Mouse (Mus musculus) midbrain, postnatal 0 days (tissue): ENCODE measurements around the gene Pcbp4. TPM values are rescaled to one million over a fixed set of nuclear protein-coding genes. Genes with fewer than 3 reads are reported as not detected.
A peak's percentile ranks its signal among the peaks of the same experiment; 100 is the strongest.

Experiments used
- ATAC-seq: fragments of 200-750 bp; cut with Nextera tagmentation; 2 replicates; pipeline ENCODE4 v1.8.0; 2017; ENCODE audit warnings: moderate number of reproducible peaks, mild to moderate bottlenecking, moderate TSS enrichment, moderate library complexity; ENCODE audit not compliant: low FRiP score
- DNase-seq: peaks from one replicate; pipeline ENCODE4 v3.0.0-alpha.2; 2015; ENCODE audit warnings: low spot score
- H3K27ac ChIP-seq: fragments of 300-500 bp; sonication (generic); 2 replicates; pipeline ENCODE4 v1.5.1; 2014; ENCODE audit warnings: low read depth, mild to moderate bottlenecking, low read length, mixed read lengths
- H3K27me3 ChIP-seq: fragments of 300-500 bp; sonication (generic); 2 replicates; pipeline ENCODE4 v1.6.1; 2014; ENCODE audit warnings: low read length, control low read depth, mixed read lengths; ENCODE audit not compliant: insufficient read depth
- H3K36me3 ChIP-seq: fragments of 300-500 bp; sonication (generic); 2 replicates; pipeline ENCODE4 v1.6.1; 2014; ENCODE audit warnings: low read length, control low read depth, mixed read lengths; ENCODE audit not compliant: insufficient read depth
- H3K4me1 ChIP-seq: fragments of 300-500 bp; sonication (generic); 2 replicates; pipeline ENCODE4 v1.6.1; 2014; ENCODE audit warnings: mild to moderate bottlenecking, control low read depth, antibody characterized with exemption, low read length, mixed read lengths; ENCODE audit not compliant: insufficient read depth
- H3K4me2 ChIP-seq: fragments of 300-500 bp; sonication (generic); 2 replicates; pipeline ENCODE4 v1.6.1; 2014; ENCODE audit warnings: low read depth, mild to moderate bottlenecking, low read length, mixed read lengths; ENCODE audit not compliant: poor library complexity, severe bottlenecking
- H3K4me3 ChIP-seq: fragments of 300-500 bp; sonication (generic); 2 replicates; pipeline ENCODE4 v1.5.1; 2014; ENCODE audit warnings: low read depth, mild to moderate bottlenecking, low read length, moderate library complexity
- H3K9ac ChIP-seq: fragments of 300-500 bp; sonication (generic); replicated peaks from 2 replicates; pipeline ENCODE4 v1.6.1; 2014; ENCODE audit warnings: mild to moderate bottlenecking, low read length, moderate library complexity, mixed read lengths; ENCODE audit not compliant: poor library complexity, severe bottlenecking
- H3K9me3 ChIP-seq: fragments of 300-500 bp; sonication (generic); 2 replicates; pipeline ENCODE4 v1.6.1; 2016; ENCODE audit warnings: low read length, control low read depth
- CTCF ChIP-seq: IDR thresholded peaks from 2 replicates; pipeline ENCODE4 v1.5.1; 2016; ENCODE audit warnings: antibody characterized with exemption, mild to moderate bottlenecking
- WGBS: fragments of 180-500 bp; shearing (Covaris S2); extraction: QIAGEN DNeasy Blood & Tissue Kit; methylation state at CpG from one replicate; pipeline ENCODE4 v1.1.7; 2014; 5-methylcytosine and 5-hydroxymethylcytosine counted together
- polyA plus RNA-seq: library from polyadenylated mRNA; unstranded; fragments of >200 nt; fragmentation: Nextera tagmentation; extraction: Ambion mirVana; gene quantifications from 2 replicates; pipeline ENCODE4 v1.2.1, GENCODE M21; 2015
- total RNA-seq: library from RNA; depleted of rRNA; stranded (reverse); fragments of >200 nt; gene quantifications from 2 replicates; pipeline ENCODE4 v1.2.3, GENCODE M21; 2014

Gene Pcbp4
- total and polyA plus RNA-seq, 2 experiments from 2014 or later = 242 to 543 TPM

DNA sequence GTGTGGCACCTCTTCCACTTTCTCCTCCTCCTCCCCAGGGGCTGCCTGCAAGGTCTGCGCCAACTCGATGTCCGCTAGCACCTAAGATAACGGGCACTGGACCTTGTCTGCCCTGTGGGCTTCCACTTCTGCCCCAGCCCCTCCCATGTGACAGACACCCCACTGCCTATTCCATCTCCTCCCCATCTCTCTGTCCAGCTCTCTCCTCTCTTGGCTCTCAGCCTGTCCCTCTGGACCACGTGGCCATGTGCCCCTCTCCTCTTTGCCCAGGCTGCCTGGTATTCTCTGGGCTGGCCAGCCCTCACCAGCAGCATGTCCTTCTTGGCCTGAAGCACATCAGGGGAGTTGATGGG, 20.6 kb downstream of the Pcbp4 start:
- no peak for ATAC-seq
- Histone ChIP-seq H3K9me3 (no peaks in the 10 kb centered on the region), H3K27ac (no peak overlapping the region), H3K4me2 (no peak overlapping the region), H3K36me3 (no peaks in the 10 kb centered on the region), H3K27me3 (no peaks in the 10 kb centered on the region), H3K4me1 (peaks cover 5% of the 10 kb centered on the region; the same call in 1 of the 2 replicates), H3K4me3 (no peak overlapping the region), H3K9ac (no peak overlapping the region)
- WGBS = 78% methylated on average over 5 of the region's 5 CpGs
- DNase-seq = no peak
- TF ChIP-seq CTCF = no peak

DNA sequence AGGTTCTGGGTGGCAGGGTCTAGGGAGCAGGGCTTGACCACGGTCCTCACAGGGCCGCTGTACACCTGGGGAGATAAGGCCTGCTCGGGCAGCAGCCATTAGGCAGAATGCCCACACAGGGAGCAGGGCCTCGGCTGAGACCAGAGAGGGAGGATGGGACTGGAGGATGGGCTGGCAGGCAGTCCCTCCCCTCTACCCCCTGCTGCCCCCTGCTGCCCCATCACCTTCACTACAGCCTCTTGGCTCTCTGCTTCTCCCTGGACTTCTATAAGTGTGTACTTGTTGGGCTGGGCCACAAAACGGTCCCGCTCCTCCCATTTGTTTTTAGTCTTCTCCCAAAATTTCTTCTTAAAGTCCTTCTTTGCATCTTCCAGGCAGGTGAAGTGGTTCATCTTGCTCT, 21.4 kb downstream of the Pcbp4 start:
- WGBS = 9% methylated on average over 6 of the region's 6 CpGs
- no peak for ATAC-seq

DNA sequence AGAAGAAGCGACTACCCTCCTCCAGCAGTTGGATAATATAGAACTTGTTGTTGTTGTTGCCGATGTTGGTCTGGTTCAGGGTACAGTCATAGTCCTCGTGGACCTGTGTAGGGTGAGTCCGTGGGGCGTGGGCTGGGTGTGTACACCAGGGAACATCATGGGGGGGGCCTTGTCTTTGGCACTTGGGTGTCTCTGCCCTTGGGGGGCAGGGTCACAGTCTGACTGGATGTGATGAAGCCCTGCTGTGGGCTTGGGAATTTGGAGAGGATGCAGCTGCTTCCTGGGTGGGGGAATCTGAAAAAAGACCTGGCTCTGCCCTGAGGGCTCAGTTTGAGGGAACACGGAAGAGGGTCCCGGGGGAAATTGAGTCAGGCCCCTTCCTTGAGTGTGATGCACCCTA, 22.0 kb downstream of the Pcbp4 start:
- no peak for DNase-seq
- no peaks in the 10 kb centered on the region for H3K36me3 ChIP-seq
- TF ChIP-seq CTCF = no peak

More for the DNA sequence above, 21.4 kb downstream of the Pcbp4 start:
- Histone ChIP-seq H3K36me3 (no peaks in the 10 kb centered on the region), H3K9ac (no peak overlapping the region), H3K27me3 (no peaks in the 10 kb centered on the region), H3K27ac (no peak overlapping the region), H3K4me2 (no peak overlapping the region), H3K4me3 (no peak overlapping the region), H3K9me3 (no peaks in the 10 kb centered on the region), H3K4me1 (peaks cover 5% of the 10 kb centered on the region; the same call in 1 of the 2 replicates)
- TF ChIP-seq CTCF = peak; percentile 66
- DNase-seq = peak; percentile 59

DNA sequence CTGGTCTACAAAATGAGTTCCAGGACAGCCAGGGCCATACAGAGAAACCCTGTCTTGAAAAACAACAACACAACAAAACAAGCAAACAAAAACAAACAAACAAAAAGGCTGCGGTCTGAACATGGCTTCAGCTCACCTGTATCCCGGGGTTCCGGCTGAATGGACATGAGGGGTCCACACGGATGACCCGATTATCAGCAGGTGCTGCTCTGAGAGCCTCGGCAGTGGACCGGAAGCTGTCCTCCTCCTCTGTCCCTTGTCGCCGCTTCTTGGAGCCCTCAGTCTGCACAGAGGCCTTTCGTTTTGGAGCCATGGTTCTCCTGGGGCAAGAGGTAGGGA, 22.5 kb downstream of the Pcbp4 start, which contains the start of gene Rrp9:
Rrp9 (plus strand) TSS at position 301 of the 339 bp plus-strand sequence.
- no peak for TF ChIP-seq CTCF
- DNase-seq (no peak), ATAC-seq (no peak)
- H3K36me3 ChIP-seq = 0 out of 2 replicates have a peak, but pooled peaks cover under 1% of the 10 kb centered on the region
- 93% methylated on average over 10 of the region's 10 CpGs for WGBS
- H3K4me3 ChIP-seq = no peak within 1 kb of the TSS; the same call in 1 of the 2 replicates
- H3K9me3 ChIP-seq = no peaks in the 10 kb centered on the region
- H3K9ac ChIP-seq = no peak within 1 kb of the TSS
- no peaks in the 10 kb centered on the region for H3K27me3 ChIP-seq
- H3K4me1 ChIP-seq = peaks cover 5% of the 10 kb centered on the region; the same call in 1 of the 2 replicates
- peak within 1 kb of the TSS; percentile 19 for H3K4me2 ChIP-seq
- peak within 1 kb of the TSS; percentile 12 for H3K27ac ChIP-seq

More for the DNA sequence above, 22.0 kb downstream of the Pcbp4 start:
- H3K4me2 ChIP-seq = no peak overlapping the region
- no peak overlapping the region for H3K9ac ChIP-seq
- H3K27ac ChIP-seq = no peak overlapping the region
- no peak for ATAC-seq
- no peaks in the 10 kb centered on the region for H3K9me3 ChIP-seq
- peaks cover 5% of the 10 kb centered on the region; the same call in 1 of the 2 replicates for H3K4me1 ChIP-seq
- H3K27me3 ChIP-seq = no peaks in the 10 kb centered on the region
- H3K4me3 ChIP-seq = no peak overlapping the region
- 62% methylated on average over 7 of the region's 7 CpGs for WGBS

DNA sequence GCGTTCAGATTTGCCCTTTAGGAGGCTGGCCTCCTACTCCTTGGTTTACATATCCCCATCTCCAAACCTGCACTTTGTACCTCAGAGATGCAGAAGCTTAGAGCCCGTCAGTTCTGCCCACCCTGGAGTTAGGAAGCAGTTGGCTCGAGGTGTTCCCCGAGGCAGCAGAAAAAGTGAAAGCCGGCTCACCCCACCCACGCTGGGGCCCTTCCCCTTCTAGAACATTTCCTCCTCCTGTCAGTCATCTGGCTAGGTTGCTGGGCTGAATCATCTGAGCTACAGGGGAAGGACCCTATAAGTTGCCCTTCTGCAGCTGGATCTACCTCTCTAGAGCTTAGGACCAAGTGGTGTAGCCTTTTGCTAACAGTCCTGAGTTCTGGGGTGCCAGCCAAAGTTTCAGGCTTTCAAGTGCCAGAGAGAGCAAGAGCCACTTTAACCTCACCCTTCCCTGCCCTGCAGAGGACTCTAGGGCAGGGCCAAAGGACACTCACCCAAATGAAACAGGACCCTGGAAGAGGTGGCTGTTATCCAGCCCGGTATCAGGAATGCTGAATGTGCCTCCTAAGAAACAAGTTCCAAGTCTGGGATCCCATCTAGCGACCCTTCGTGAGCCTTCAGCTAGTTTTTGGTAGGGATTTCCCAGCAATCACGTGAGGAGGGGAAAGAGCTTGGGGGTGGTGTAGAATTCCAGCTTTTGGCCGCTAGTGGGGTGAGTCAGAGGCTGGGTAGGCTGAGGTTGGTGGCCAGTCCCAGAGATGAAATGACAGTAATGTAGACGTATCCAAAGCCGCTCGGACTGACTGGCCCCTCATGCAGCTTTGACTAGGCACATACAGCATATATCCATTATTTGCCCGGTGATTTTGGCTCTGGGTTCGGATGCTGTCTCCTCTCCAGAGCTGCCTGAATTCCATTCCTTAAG, 23.2 kb downstream of the Pcbp4 start:
- H3K36me3 ChIP-seq = 0 out of 2 replicates have a peak, but pooled peaks cover 7% of the 10 kb centered on the region
- H3K4me2 ChIP-seq = peak overlapping the region; percentile 19
- ATAC-seq (no peak; the same call in 1 of the 2 replicates), DNase-seq (peak; percentile 30)
- no peaks in the 10 kb centered on the region for H3K27me3 ChIP-seq
- TF ChIP-seq CTCF = no peak
- WGBS = 30% methylated on average over 16 of the region's 16 CpGs
- H3K4me1 ChIP-seq = peaks cover 5% of the 10 kb centered on the region; the same call in 1 of the 2 replicates
- no peaks in the 10 kb centered on the region for H3K9me3 ChIP-seq
- H3K9ac ChIP-seq = no peak overlapping the region
- H3K27ac ChIP-seq = peak overlapping the region; percentile 12
- no peak overlapping the region; the same call in 1 of the 2 replicates for H3K4me3 ChIP-seq
